Mouse (Mus musculus) layer of hippocampus, postnatal 10 days (tissue): ENCODE results near the gene Dock3. TPM values are rescaled to one million over a fixed set of nuclear protein-coding genes. Genes with fewer than 3 reads are reported as not detected.

Experiments used
- DNase-seq, 2 experiments: peaks; one replicate each; pipeline ENCODE4 v3.0.0; 2021; ENCODE audit warnings: low spot score in 2 of 2
- long read RNA-seq: library from polyadenylated mRNA; stranded (forward); transcript quantifications from one replicate; pipeline ENCODE4 v2.0.0, GENCODE M21; 2023
- total RNA-seq, 2 experiments: library from RNA; stranded (reverse); gene quantifications; 2 replicates each; pipeline ENCODE4 v1.2.3; 2021

The Dock3 gene
- 100 to 1,000 TPM in 1 of 2 experiments, 10 to 100 TPM in 1; 87.6 to 114 TPM for total RNA-seq
- long read RNA-seq, full-length matches to known transcripts: 1 of 18 reads
- long read RNA-seq, partial matches to known transcripts: 13 of 18 reads
- long read RNA-seq, other reads (novel, unspliced or antisense): 4 of 18 reads

- peak; percentile 73 to 85 for DNase-seq
These were observed at the start of gene Dock3 for GRCm38 (mm10) chr9:107231539-107232139. Dock3 (minus strand) TSS chr9:107231909.

- DNase-seq: no peak
These were observed 48.8 kb upstream of the Dock3 start for GRCm38 (mm10) chr9:107280322-107281027.

GRCm38 (mm10) chr9:107279378-107280321 lies 47.9 kb upstream of the Dock3 start:
- no peak for DNase-seq

GRCm38 (mm10) chr9:107278527-107279377 lies 47.0 kb upstream of the Dock3 start:
- peak; percentile 49 to 65 for DNase-seq

- DNase-seq: peak in 1 of 2 experiments; percentile 45
These were observed 46.4 kb upstream of the Dock3 start for GRCm38 (mm10) chr9:107278126-107278525.

- no peak for DNase-seq
These were observed 45.9 kb upstream of the Dock3 start for GRCm38 (mm10) chr9:107277603-107278002.

GRCm38 (mm10) chr9:107275710-107276109 lies 44.0 kb upstream of the Dock3 start:
- DNase-seq: no peak

- no peak for DNase-seq
These were observed 43.0 kb upstream of the Dock3 start for GRCm38 (mm10) chr9:107274751-107275150.

GRCm38 (mm10) chr9:107273184-107273583 lies 41.5 kb upstream of the Dock3 start:
- DNase-seq: no peak

- no peak for DNase-seq
These were observed 40.6 kb upstream of the Dock3 start for GRCm38 (mm10) chr9:107272284-107272683.

- no peak for DNase-seq
These were observed 39.6 kb upstream of the Dock3 start for GRCm38 (mm10) chr9:107271177-107271938.

- DNase-seq: no peak
These were observed 38.1 kb upstream of the Dock3 start for GRCm38 (mm10) chr9:107269772-107270171.

- no peak for DNase-seq
These were observed 36.2 kb upstream of the Dock3 start for GRCm38 (mm10) chr9:107267721-107268402.

GRCm38 (mm10) chr9:107267028-107267427 lies 35.3 kb upstream of the Dock3 start:
- DNase-seq: no peak

- DNase-seq: no peak
These were observed 33.0 kb upstream of the Dock3 start for GRCm38 (mm10) chr9:107264731-107265130.

- no peak for DNase-seq
These were observed 32.2 kb upstream of the Dock3 start for GRCm38 (mm10) chr9:107263912-107264311.

GRCm38 (mm10) chr9:107262375-107262774 lies 30.7 kb upstream of the Dock3 start:
- peak in 1 of 2 experiments; percentile 9 for DNase-seq

GRCm38 (mm10) chr9:107261792-107262191 lies 30.1 kb upstream of the Dock3 start:
- DNase-seq: peak in 1 of 2 experiments; percentile 8

GRCm38 (mm10) chr9:107260836-107261235 lies 29.1 kb upstream of the Dock3 start:
- DNase-seq: peak in 1 of 2 experiments; percentile 24
